Mouse (Mus musculus) kidney, postnatal 36 days (tissue): ENCODE data around the gene Cflar.
"Not testable (repeated sequence)": the region's sequence is repeated elsewhere in the genome, so short reads cannot be mapped to it uniquely, and the experiment has no call there.

Experiments used
- DNase-seq, 2 experiments: peaks; one replicate each; pipeline ENCODE4 v3.0.0; 2021 to 2022; ENCODE audit warnings: mixed read lengths in 2 of 2

Gene Cflar

GRCm38 (mm10) chr1:58711365-58712016 lies at the start of gene Cflar:
Cflar (plus strand) TSS chr1:58711508.
- DNase-seq, result peak; percentile 83 to 87

DNA sequence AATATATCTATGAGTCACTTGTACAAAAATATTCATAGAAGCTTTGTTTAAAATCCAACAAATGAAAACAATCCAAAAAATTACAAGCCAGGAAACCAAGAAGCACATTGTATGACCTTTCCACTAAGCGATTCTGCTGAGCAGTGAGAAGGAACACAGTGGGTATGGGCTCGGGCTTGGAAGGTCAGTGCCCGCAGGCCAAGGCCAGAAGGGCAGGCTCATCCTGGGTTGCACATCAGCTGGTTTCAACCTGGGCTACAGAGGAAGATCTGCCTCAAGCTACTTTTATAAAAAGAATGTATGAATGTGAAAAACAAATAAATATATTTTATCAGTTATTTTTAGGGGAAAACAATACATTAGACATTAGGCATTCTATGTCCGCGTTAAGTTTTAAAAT lies 48.6 kb upstream of the Cflar start:
- peak in 1 of 2 experiments; percentile 31 for DNase-seq

- not testable (repeated sequence) for DNase-seq
Measured at GRCm38 (mm10) chr1:58663365-58663764, 47.9 kb upstream of the Cflar start.

GRCm38 (mm10) chr1:58668191-58668590 lies 43.1 kb upstream of the Cflar start:
- no peak for DNase-seq

DNA sequence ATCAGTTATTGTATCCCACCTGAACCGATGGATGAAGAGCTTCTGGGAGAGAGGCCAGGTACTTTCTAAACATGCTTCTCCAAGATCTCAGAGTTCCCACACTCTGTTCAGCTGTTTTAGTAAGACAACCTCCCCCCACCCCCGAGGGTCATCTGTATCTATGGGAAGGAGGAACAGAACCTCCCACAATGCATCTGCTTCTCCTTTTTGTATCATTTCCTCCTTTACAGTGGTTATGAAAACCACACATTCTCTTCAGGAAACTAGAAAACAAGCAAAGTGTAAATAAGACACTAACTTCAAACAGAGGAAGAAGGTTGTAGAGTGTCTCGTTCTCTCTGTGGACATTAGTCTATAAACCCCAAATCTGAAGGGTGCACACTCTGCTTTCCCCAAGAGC lies 41.7 kb upstream of the Cflar start:
- not testable (repeated sequence) for DNase-seq

DNA sequence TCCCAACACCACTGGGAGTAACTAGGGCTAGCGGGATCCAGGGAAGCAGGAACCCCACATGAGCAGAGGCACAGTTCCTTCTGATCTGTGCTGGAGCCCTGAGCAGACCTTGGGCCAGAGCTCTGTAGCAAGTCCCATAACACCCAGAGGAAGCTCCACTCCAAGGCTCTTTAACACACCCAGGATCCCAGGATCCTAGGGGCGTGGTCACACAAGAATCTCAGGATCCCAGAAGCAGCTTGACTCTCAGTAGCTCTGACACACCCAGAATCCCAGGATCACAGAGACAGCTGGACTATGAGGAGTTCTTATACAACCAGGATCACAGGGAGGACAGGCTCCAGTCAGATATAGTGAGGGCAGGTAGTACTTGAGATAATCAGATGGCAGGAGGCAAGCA lies 39.2 kb upstream of the Cflar start:
- no peak for DNase-seq

DNA sequence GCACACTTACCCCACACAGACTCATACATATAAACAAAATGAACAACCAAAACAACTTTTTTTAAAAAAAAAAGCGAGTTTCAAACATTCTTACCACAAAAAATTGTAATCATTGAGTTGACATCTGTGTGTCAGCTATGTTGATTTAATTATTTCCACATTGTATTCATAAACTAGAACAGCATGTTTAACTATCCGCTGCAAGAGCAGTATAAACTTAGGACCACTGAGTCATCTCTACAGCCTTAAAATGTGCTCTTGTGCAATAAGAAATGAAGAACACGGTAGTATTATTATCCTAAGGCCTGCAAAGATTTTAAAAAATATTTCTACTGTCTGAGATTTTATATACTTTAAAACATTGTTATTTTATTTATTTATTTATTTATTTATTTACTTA lies 36.3 kb upstream of the Cflar start:
- no peak for DNase-seq

GRCm38 (mm10) chr1:58677575-58677974 lies 33.7 kb upstream of the Cflar start:
- peak; percentile 37 to 64 for DNase-seq

DNA sequence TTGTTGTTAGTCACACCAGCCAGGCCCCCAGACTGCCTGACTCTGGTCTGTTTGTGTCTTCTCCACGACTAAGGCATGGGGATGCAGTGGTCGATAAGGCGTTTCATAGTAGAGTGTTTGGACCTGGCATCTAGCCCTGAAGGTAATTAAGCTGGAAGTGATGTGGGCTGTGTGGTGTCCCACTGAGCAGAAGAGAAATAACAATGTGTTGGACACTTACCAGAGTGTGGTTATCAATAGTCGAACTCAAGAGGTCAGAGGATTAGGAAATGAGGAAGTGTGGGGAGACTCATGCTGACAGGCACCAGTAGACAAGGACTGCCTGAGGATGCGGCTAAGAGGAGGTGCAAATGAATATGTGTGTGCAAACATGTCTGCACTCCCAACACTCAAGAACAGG lies 32.9 kb upstream of the Cflar start:
- not testable (repeated sequence) for DNase-seq

GRCm38 (mm10) chr1:58689426-58689825 lies 21.9 kb upstream of the Cflar start:
- no peak for DNase-seq

- peak in 1 of 2 experiments; percentile 9 for DNase-seq
Measured at GRCm38 (mm10) chr1:58690006-58690744, 21.1 kb upstream of the Cflar start.

DNA sequence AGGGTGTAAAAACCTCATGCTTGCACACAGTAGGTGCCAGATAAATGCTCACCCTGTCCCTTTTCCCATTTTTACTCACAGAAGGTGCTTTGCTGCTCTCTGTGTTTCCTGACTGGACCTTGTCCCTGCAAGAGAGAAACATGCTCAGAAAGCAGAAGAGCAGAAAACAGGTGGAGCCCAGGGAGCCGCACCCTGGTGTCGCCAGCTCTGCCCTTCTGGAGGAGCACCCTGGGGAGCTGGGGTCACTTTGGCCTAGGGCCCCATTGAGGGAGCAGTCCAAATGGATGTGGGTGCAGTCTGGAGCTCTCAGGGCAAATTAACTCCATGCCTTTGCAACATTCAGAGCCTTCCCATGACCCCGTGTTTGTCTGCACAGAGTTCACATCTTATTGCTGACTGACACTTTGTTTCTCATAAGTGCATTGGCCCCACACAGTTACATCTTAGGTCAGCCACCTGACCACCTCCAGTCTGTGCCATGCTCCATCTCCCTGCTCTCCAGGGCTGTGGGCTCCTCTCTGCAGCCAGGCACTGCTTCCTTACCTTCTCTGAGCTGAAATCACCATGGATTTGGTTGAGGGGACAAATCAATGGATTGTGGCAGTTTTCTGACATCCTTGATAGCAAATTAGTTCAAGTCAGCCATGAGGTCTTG lies 20.3 kb upstream of the Cflar start:
- DNase-seq, result peak; percentile 48 to 49

DNA sequence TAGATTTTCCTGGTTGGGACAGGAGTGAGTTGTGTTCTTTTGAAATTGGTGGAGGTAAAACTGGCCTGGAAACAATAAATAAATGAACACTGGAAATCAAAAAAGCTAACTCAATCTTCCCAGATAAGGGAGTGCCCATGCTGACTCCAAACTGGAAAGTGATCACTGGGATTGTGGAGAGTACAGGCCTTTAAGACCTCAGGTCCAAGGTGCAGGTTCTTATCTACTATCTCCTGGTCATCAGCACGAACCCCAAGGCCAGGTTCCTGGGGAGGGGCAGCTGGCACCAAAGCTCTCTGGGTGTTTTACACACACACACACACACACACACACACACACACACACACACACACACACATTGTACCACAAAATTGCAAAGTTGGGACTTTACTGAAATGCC lies 19.6 kb upstream of the Cflar start:
- not testable (repeated sequence) for DNase-seq

DNA sequence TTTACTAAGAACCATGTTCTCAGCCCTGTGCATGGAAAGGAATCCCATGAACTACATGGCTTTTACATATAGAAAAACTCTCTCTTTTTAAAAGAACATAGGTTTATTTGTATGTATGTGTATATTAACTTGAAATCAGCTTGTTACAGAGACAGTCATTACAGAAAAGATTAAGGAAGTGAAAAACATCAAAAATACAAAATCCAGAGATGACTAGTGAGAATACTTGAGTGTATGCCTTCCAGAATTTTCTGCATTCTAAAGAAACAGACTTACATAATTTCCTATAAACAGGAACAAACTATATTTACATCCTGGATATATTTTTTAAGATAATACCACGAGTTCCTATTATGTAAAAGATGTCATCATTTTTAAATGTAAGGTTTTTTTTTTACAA lies 17.6 kb upstream of the Cflar start:
- DNase-seq, result no peak

DNA sequence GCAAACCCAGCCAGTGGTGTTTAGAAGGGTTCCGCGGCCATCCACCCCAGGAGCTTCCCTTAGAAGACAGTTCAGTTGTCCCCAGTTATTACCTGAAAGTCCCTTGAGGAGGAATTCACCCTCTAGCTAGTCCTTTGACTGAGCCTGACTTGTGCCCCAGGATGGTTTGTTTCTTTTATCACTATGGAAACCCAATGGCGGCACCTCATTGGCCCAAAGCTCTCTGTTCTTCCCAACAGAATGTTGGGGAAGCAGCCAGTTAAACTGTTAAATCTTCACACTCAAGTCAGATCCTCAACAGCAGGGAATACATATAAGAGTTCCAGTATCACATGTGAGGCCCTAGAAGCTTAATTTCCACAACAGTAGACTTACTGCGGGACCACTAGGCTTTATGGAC lies 15.5 kb upstream of the Cflar start, which contains the start of gene Als2cr12:
Gene Als2cr12 (minus strand): TSS at position 180 of the 400 bp plus-strand sequence.
- not testable (repeated sequence) for DNase-seq

- peak; percentile 46 to 52 for DNase-seq
Measured at GRCm38 (mm10) chr1:58697607-58698006, 13.7 kb upstream of the Cflar start.

DNA sequence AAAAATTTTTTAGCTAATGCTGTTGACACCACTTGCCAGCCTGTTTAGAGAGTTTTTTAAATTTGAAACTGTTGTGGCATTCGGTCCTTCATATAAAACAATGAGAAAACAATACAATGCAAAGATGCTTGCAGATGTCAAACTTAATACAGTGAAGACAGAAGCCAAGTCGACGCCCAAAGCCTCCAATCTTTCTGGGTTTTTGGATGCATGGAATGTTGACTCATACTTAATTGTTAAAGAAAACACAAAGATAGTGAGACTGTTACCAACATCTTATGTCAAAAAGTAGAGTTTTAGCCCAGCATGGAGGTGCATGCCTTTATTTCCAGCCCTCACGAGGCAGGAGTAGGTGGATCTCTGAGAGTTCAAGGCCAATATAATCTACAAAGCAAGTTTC lies 12.5 kb upstream of the Cflar start:
- no peak for DNase-seq

DNA sequence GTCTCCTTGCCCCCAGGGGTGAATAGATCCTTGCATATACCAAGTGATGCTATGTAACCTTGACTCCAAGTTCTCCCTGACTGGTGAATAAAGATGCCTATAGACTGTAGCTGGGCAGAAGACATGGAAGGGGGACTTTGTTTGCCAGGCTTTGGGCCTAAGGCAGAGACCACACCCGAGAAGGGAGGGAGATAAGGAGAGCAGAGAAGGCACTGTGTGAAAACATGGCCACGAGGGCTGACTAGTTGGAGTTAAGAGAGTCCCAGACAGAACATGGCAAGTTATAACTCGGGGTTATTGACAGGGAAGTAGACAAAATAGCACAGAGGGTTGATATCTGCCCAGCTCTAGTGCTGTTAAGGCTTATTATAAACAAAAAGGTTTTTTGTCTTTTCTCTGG lies 11.3 kb upstream of the Cflar start:
- DNase-seq, result no peak

- not testable (repeated sequence) for DNase-seq
Measured at GRCm38 (mm10) chr1:58700580-58701162, 10.6 kb upstream of the Cflar start.

GRCm38 (mm10) chr1:58710043-58710442 lies 1.3 kb upstream of the Cflar start:
- not testable (repeated sequence) for DNase-seq

GRCm38 (mm10) chr1:58710711-58711364 lies 470 bp upstream of the Cflar start:
- no peak for DNase-seq
